Mouse (Mus musculus) limb, embryonic 14.5 days (tissue): ENCODE results near the gene Zfp961. TPM values are rescaled to one million over a fixed set of nuclear protein-coding genes. Genes with fewer than 3 reads are reported as not detected.
"Not testable (repeated sequence)": the region's sequence is repeated elsewhere in the genome, so short reads cannot be mapped to it uniquely, and the experiment has no call there.

Experiments used
- ATAC-seq: fragments of 200-750 bp; cut with Nextera tagmentation; 2 replicates; pipeline ENCODE4 v1.8.0; 2017; ENCODE audit warnings: low read depth, moderate number of reproducible peaks, moderate TSS enrichment; ENCODE audit not compliant: low FRiP score
- DNase-seq: peaks from one replicate; pipeline ENCODE4 v3.0.0-alpha.2; 2015; ENCODE audit warnings: low spot score
- H3K27ac ChIP-seq: fragments of 300-500 bp; sonication (generic); replicated peaks from 2 replicates; pipeline ENCODE4 v1.5.1; 2014; ENCODE audit warnings: low read depth, mild to moderate bottlenecking, low read length, moderate library complexity, mixed read lengths
- H3K27me3 ChIP-seq: fragments of 300-500 bp; sonication (generic); 2 replicates; pipeline ENCODE4 v1.6.1; 2014; ENCODE audit warnings: low read length, mixed read lengths; ENCODE audit not compliant: control insufficient read depth, insufficient read depth
- H3K36me3 ChIP-seq: fragments of 300-500 bp; sonication (generic); 2 replicates; pipeline ENCODE4 v1.6.1; 2014; ENCODE audit warnings: mild to moderate bottlenecking, low read length, moderate library complexity, mixed read lengths; ENCODE audit not compliant: control insufficient read depth, insufficient read depth
- H3K4me1 ChIP-seq: fragments of 300-500 bp; sonication (generic); 2 replicates; pipeline ENCODE4 v1.6.1; 2014; ENCODE audit warnings: antibody characterized with exemption, low read length, mixed read lengths; ENCODE audit not compliant: control insufficient read depth, insufficient read depth
- H3K4me2 ChIP-seq: fragments of 300-500 bp; sonication (generic); replicated peaks from 2 replicates; pipeline ENCODE4 v1.6.1; 2014; ENCODE audit warnings: low read depth, mild to moderate bottlenecking, low read length, moderate library complexity; ENCODE audit not compliant: severe bottlenecking
- H3K4me3 ChIP-seq: fragments of 300-500 bp; sonication (generic); replicated peaks from 2 replicates; pipeline ENCODE4 v1.5.1; 2014; ENCODE audit warnings: low read length
- H3K9ac ChIP-seq: fragments of 300-500 bp; sonication (generic); 2 replicates; pipeline ENCODE4 v1.6.1; 2014; ENCODE audit warnings: mild to moderate bottlenecking, low read depth, low read length, moderate library complexity; ENCODE audit not compliant: severe bottlenecking
- H3K9me3 ChIP-seq: fragments of 300-500 bp; sonication (generic); 2 replicates; pipeline ENCODE4 v1.6.1; 2016; ENCODE audit warnings: low read length; ENCODE audit not compliant: control insufficient read depth
- POLR2A ChIP-seq: fragments of 200-500 bp; IDR thresholded peaks from 2 replicates; pipeline ENCODE4 v1.8.0; 2012; ENCODE audit warnings: inconsistent platforms, mild to moderate bottlenecking, moderate library complexity, borderline replicate concordance; ENCODE audit not compliant: insufficient read depth, insufficient read length; ENCODE audit errors: extremely low read depth
- WGBS: fragments of 180-500 bp; shearing (Covaris S2); extraction: QIAGEN DNeasy Blood & Tissue Kit; methylation state at CpG from one replicate; pipeline ENCODE4 v1.1.7; 2014; 5-methylcytosine and 5-hydroxymethylcytosine counted together
- polyA plus RNA-seq, 2 experiments: library from polyadenylated mRNA; depleted of rRNA in 1 of 2; stranded (reverse) in 1 of 2; unstranded in 1 of 2; fragments of >200 nt; fragmentation: Nextera tagmentation in 1 of 2; extraction: Ambion mirVana in 1 of 2; gene quantifications; 2 replicates each; pipeline versions ENCODE4 v1.2.1 to v1.2.3; 2012 to 2014

Gene Zfp961
- polyA plus RNA-seq, 2 experiments, result 15.5 to 18.9 TPM

DNA sequence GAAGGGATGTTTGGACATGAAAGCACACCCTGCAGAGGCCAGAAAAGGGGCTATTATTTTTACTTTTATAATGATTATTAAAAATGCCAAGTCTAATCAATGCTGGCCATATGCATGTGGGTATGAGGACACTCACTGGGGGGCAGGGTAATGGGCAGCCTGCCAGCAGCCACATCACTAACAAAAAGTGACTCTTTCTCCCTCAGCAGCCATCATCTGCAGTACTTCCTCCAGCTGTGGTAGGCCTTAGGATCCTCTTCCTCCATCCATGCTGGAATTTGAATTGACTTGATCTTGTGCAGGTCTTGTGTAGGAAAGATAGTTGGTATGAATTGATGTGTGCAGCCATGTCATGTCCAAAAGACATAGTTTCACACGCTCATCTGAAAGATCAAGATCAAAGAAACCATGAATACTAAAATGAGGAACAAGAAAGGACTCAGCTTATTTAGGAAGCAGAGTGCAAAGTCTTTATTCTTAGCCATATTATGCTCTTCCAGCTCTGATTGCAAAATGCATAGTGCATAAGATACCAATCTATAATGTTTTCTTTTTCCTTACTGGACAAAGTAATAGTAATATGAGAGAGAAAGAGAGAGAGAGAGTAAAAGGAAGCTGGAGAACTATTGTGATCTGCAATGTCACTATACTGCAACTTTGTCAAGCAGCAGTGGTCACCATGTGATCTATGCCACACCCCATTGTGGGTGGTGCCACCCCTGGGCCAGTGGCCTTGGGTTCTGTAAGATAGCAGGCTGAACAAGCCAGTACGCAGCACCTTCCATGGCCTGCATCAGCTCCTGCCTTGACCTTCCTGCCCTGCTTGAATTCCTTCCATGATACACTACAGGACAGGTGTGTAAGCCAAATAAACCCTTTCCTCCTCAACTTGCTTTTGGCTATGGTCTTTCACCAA, 10.3 kb upstream of the Zfp961 start:
- no peak for ATAC-seq
- Histone ChIP-seq H3K27me3 (no peaks in the 10 kb centered on the region), H3K4me1 (no peaks in the 10 kb centered on the region), H3K4me2 (no peak overlapping the region), H3K27ac (no peak overlapping the region), H3K36me3 (no peaks in the 10 kb centered on the region), H3K9me3 (no peaks in the 10 kb centered on the region), H3K9ac (no peak overlapping the region), H3K4me3 (no peak overlapping the region)
- WGBS, result 85% methylated on average over 2 of the region's 2 CpGs
- DNase-seq, result no peak
- no peak for TF ChIP-seq POLR2A

DNA sequence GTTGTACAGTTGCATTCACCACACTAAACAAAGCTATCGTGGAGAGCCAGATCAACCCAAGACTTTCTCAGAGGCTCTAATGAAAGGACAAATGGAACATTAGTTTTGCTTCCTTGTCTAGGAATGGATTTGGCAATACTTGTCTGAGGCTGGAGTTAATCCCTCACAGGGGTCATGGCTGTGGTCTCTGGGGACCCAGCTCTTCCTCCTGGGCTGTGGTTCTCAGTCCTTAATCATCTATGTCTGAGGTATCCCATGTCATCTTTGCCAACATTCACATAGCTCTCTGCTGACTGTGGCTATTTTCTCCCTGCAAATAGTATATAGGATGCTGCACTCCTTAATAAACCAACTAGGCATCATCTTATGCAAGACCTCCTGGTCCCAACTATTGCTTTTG, 9.1 kb upstream of the Zfp961 start:
- Histone ChIP-seq H3K4me3 (no peak overlapping the region), H3K36me3 (no peaks in the 10 kb centered on the region), H3K27me3 (no peaks in the 10 kb centered on the region), H3K9ac (no peak overlapping the region), H3K9me3 (no peaks in the 10 kb centered on the region), H3K27ac (no peak overlapping the region), H3K4me2 (no peak overlapping the region), H3K4me1 (no peaks in the 10 kb centered on the region)
- WGBS, result 95% methylated on average over 1 of the region's 1 CpGs
- no peak for TF ChIP-seq POLR2A
- ATAC-seq, result no peak
- no peak for DNase-seq

DNA sequence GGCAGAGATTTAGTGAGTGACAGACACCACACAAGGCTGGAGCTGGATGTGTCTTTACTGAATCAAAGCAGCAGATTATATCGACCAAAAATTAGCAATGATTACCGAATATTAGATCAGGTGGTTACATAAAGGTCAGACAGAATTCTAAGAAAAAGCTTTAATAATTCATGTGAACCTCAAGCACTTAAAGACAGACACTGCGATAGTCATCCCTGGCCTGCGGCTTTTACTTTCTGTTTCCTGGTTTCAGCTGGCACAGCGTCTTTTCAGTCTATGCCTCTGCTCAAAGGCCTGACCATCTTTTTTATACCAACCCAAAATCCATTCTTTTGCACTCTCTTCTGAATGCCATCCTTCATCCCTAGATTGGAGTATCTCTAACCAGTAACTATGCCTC, 2.2 kb upstream of the Zfp961 start:
- no peak overlapping the region for H3K4me3 ChIP-seq
- no peak for TF ChIP-seq POLR2A
- H3K9me3 ChIP-seq, result no peaks in the 10 kb centered on the region
- no peak overlapping the region for H3K4me2 ChIP-seq
- no peak for DNase-seq
- ATAC-seq, result no peak
- H3K9ac ChIP-seq, result no peak overlapping the region
- H3K4me1 ChIP-seq, result peaks cover 4% of the 10 kb centered on the region; the same call in 1 of the 2 replicates
- H3K27ac ChIP-seq, result no peak overlapping the region
- 89% methylated on average over 5 of the region's 5 CpGs for WGBS
- no peaks in the 10 kb centered on the region for H3K27me3 ChIP-seq
- H3K36me3 ChIP-seq, result no peaks in the 10 kb centered on the region

DNA sequence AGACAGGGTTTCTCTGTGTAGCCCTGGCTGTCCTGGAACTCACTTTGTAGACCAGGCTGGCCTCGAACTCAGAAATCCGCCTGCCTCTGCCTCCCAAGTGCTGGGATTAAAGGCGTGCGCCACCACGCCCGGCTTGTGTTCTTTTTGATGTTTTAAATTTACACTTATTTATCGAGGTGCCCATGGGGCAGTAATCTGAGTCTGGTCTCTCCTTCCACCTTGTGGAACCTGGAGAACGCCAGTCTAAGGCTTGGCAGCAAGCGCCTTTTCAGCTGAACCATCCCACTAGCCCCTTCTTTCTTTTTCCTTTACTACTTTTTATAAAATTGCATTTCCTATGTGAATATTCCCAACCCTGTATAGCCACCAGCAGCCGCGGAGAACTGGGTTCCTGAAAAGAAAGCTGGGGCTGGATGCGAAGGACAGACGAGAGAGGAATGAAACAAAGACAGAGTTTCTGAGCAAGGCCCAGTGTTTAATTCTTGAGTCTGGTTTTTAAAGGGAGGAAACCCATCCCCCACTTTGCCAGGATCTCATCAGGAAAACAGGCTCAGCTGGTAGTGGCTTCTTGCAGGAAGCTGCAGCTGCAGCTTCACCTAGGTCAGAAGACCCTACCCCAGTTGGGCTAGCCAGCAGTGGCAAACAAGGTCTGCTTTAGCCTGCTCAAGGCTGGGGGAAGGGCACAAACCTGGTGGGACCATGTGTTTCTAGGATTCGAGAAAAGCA, 761 bp downstream of the Zfp961 start:
- H3K4me2 ChIP-seq, result peak overlapping the region; percentile 45
- 0 out of 2 replicates have a peak, but pooled peaks cover 2% of the 10 kb centered on the region for H3K36me3 ChIP-seq
- no peak for TF ChIP-seq POLR2A
- DNase-seq, result peak; percentile 9
- no peaks in the 10 kb centered on the region for H3K27me3 ChIP-seq
- H3K9me3 ChIP-seq, result peaks cover 15% of the 10 kb centered on the region
- ATAC-seq, result no peak
- peak overlapping the region; percentile 75 for H3K9ac ChIP-seq
- peaks cover 4% of the 10 kb centered on the region; the same call in 1 of the 2 replicates for H3K4me1 ChIP-seq
- H3K27ac ChIP-seq, result no peak overlapping the region
- 32% methylated on average over 12 of the region's 14 CpGs for WGBS
- peak overlapping the region; percentile 77 for H3K4me3 ChIP-seq

DNA sequence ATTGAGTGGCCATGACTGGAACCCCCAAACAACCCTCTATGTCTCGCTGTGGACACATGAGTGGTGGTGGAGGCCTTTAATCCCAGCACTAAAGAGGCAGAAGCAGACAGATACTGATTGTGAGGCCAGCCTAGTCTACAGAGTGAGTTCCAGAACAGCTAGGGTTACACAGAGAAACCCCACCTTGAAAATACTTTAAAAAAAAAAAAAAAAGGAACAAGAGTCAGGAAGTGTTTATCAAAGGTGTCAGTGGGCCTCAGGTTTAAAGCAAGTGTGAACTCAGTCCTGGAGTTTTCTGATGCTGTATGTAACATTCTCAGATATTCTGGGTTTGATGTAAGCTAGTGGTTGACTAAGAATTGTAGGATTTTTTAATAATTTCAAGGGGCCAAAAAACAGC, 1.7 kb downstream of the Zfp961 start:
- TF ChIP-seq POLR2A, result no peak
- H3K4me1 ChIP-seq, result peaks cover 4% of the 10 kb centered on the region; the same call in 1 of the 2 replicates
- no peaks in the 10 kb centered on the region for H3K27me3 ChIP-seq
- ATAC-seq (no peak), DNase-seq (no peak)
- no peak overlapping the region for H3K9ac ChIP-seq
- peaks cover 15% of the 10 kb centered on the region for H3K9me3 ChIP-seq
- H3K36me3 ChIP-seq, result 0 out of 2 replicates have a peak, but pooled peaks cover 2% of the 10 kb centered on the region
- H3K27ac ChIP-seq, result no peak overlapping the region
- 91% methylated on average over 1 of the region's 1 CpGs for WGBS
- 0 out of 2 replicates have a peak overlapping the region, but pooled peaks have one; percentile 45 for H3K4me2 ChIP-seq
- H3K4me3 ChIP-seq, result no peak overlapping the region

DNA sequence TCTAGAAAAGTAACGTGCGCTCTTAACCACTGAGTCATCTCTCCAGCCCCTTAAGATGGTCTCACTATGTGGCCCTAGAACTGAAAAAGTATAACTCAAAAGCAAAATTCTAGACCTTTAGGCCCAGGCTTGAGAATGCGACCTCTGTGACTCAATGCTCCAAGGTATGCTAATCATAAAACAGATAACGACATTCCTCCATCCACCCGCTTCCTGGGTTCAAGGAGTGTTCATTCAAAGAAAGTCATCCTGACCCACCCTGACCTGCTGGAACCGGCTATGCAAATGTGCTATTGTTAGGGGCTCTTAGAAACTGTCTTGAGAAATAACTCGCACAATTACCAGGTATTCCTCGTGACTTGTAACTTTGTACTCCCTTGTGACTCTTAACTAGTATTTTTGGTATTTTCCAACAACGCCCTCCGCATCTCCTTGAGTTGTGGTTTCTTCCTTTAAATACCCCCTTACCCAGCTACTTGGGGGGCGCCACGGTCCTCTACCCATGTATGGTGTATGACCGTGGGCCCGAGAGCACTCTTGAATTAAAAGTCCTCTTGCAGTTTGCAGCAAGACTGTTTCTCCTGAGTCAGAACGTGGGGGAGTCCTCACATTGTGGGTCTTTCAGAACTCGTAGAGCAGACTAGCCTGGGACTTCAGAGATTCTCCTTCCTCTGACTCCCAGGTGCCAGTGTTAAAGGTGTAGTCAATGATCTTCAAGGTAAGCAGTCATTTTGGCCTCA, 2.3 kb downstream of the Zfp961 start:
- DNase-seq, H3K27ac ChIP-seq, ATAC-seq, H3K36me3 ChIP-seq, H3K27me3 ChIP-seq, H3K4me1 ChIP-seq, H3K4me2 ChIP-seq, H3K9ac ChIP-seq, H3K4me3 ChIP-seq: not testable (repeated sequence)
- peaks cover 15% of the 10 kb centered on the region for H3K9me3 ChIP-seq
- 94% methylated on average over 16 of the region's 16 CpGs for WGBS
